Mouse (Mus musculus) gastrocnemius, postnatal 4 days (tissue): ENCODE measurements at regions not wholly inside any gene's neighbourhood (a gene's known extent, or its start where the extent isn't known, plus 50 kb on each side); places are given as distances from the start of the nearest gene placed in this dataset. TPM values are rescaled to one million over a fixed set of nuclear protein-coding genes. Genes with fewer than 3 reads are reported as not detected.

ENCODE experiments used
- microRNA-seq: library from miRNA; unstranded; fragments of <30 nt; microRNA quantifications from one replicate; pipeline ENCODE4 v1.2.0, GENCODE M21; 2021

Small RNA genes lying in the stretch of these regions (microRNA-seq; reads per million reads assigned to microRNA genes)
- not detected for gene Gm44301
